Mouse (Mus musculus) megakaryocyte-erythroid progenitor cell, adult 5-6 weeks (primary cell): ENCODE measurements at regions not wholly inside any gene's neighbourhood (a gene's known extent, or its start where the extent isn't known, plus 50 kb on each side); places are given as distances from the start of the nearest gene placed in this dataset.

Experiments
- ATAC-seq: replicated peaks from 2 replicates; pipeline ENCODE4 v1.8.0; 2016; ENCODE audit warnings: mild to moderate bottlenecking, inconsistent platforms; ENCODE audit not compliant: severe bottlenecking, poor library complexity, low FRiP score, low TSS enrichment

DNA sequence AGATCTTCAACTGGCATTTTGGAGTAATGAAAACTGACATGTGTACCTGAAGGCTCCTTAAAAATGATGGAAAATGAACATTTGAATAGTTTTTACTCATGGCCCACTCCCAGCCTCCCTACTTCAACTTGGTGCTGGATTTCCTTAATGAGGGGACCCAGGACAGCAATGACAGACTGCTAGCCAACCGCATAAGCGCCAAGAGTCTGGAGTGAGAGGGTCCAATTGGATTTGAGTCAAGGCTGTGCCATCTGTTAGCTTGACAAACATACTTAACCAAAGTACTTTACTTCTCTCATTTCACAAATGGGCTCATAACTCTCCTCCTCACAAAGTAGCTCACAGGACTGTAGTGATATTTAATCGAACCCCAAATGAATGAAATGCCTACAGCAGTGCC, 158.2 kb upstream of the Tmpo start:
- no peak for ATAC-seq

DNA sequence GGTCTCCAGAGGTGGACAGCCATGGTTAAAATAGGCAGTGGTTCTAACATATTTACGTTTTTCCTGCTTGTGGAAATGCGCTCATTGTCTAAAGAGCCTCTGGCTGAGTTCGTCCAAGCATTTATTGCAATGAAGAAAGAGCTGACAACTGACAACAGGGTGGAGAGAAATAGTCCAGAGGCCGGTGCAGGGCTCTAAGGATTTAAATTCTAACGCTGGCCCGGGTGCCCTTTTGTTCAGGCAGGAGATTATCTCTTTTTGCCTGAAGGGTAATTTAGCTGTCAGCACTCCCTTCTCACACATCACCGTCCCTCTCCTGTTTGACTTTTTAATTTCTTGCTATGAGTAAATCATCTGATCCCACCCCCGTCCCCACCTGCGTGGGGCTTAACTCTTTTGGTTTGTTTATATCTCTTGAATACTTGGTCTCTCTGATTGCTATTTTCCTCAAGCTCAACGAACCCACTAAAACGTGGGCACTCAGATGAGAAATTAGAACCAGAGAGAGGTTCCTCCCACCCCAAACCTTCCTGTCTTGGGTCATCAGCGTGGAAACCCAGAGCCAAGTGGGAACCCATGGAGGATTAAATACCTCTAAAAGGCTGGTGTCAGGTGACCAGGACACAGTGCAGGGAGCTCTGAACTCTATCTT, 145.7 kb upstream of the Tmpo start:
- no peak for ATAC-seq

DNA sequence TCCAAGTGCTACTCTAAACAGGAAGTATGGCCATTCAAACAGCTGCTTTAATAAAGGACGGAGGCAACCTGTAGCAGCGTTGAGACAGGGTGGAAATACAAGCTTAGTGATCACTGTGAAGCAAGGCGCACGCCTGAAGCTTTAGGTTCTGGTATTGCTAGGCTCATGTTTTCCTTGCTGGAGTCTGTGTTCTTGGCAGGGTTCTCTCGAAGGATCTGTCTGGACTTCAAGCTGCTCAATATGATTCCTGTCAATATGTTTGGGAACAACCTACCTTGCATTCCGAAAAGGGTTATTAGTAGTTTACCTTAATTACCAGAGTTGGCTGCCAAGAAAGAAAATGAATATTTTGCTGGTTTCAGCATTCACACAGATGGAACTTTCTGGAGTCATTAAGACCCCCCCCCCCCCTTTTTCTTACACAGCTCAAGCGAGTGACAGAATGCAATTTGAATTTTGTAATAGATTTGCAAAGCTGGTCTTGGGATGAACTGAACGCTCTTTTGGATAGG, 145.1 kb upstream of the Tmpo start:
- no peak for ATAC-seq

DNA sequence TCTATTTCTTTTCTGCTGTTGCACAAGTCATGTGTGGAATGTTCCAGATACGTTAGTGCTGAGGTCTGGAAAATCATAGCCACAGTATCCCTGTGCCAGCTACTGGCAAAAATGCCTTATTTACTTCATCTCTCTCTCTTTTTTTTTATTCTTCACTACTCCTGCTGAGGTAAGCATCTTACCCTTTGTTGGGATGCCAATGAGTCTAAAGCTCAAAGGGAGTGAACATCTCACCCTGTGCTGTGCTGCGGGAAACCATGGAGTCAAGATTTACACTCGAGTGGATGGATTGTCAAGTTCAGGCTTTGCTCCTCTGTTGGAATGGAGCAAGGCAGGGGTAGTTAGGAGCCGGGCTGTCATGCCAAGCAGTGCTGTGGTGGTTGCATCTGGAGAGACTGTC, 140.1 kb upstream of the Tmpo start:
- no peak for ATAC-seq

DNA sequence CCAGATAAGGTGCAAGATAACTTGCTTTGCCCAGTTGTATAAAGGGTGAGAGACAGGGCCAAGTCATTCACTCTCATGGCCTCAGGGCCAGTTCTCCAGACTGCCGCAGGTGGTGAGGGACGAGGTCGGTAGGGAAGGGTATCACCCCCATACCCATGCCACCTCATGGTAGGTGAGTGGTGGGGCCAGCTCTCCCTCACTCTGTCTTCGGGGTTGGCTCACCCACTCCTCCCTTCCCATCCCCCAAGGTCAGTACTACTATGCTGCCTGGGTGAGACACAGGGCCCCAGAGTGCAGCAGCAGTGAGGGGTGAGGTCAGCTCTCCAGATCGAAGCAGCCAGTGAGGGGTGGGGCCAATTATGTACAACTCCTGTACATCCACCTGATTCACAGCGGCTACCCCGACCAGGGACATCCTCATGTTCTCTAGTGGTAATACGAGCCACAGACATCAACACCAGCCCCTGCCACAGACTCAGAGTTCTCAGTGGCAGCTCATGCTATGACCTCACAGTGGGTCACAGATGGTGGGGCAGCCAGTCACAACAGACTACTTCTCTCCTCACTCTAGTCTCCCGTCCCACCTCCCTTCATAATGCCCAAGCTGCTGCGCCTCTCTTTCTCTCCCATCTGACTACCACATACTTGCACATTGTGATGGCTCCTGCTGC, 138.5 kb upstream of the Tmpo start:
- ATAC-seq: no peak

DNA sequence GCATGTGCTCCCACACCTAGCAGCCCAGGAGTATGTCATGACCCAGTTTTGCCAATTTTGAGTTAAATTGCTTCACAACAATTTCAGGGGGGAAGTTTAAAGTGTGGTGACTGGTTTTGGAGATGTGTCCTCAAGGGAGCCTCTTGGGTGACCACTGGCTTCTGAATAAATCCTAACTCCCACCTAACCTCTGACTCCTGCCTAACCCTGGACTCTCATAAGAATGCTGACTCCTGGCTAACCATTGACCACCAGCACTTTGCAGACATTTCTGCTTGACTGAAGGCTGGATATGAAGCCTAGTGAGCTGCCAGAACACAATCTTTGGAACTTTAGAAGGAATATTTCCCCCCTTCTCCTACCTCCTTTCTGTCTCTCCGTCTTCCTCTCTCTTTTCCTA, 133.3 kb upstream of the Tmpo start:
- ATAC-seq: no peak

DNA sequence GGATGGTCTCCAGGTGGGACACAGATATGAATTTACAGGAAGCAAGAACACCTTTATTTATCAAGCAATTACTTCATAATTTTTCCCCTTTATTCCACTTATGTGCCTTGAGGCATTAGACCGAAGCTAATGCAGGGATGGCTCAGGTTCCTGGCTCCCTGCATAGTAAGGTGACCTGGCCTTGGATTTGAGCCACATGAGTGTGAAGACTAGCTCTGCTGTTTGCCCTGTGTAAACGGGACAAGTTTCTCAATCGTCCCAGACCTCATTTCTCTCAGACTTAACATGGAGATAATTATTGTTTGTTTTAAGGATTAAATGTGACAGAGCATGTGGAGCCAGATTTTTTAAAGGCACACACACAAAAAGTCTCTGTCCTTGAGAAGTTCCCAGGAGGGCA, 132.2 kb upstream of the Tmpo start:
- ATAC-seq: no peak

DNA sequence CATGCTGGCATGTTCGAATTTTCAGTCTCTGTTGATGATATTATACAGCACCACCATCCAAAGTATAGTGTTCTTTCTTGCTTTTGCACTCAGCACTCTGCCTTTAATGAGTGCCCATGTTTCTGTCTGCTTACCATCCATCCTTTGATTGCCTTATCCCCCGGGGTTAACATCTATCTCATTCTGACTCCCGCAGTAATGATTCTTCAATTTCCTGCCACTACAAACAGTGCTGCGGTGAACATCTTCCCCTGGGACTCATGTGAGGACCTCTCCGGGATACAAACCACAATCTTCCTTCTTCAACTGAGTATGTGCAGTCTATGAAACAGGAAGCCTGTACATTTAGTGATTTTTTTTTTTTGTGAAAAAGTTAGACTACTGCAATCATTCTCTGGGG, 131.8 kb upstream of the Tmpo start:
- no peak for ATAC-seq

DNA sequence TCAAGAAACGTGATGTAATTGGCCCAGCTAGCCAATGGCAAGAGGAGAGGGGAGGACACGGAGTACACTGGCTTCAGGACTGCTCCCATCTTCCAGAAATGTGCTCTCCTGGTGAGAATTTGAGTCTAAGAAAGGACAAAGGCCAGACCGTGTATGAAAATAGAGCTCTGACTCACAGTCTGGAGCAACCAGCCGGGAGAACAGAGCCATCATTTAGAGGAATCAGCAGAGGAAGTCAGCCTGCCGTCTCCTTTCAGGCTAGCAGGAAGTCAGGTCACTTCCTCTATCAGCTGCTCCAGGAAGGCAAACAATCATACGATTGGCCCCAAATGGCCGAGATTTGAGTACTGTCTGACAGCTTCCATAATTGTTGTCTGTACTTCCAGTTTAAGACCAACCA, 119.0 kb upstream of the Tmpo start:
- ATAC-seq: no peak

DNA sequence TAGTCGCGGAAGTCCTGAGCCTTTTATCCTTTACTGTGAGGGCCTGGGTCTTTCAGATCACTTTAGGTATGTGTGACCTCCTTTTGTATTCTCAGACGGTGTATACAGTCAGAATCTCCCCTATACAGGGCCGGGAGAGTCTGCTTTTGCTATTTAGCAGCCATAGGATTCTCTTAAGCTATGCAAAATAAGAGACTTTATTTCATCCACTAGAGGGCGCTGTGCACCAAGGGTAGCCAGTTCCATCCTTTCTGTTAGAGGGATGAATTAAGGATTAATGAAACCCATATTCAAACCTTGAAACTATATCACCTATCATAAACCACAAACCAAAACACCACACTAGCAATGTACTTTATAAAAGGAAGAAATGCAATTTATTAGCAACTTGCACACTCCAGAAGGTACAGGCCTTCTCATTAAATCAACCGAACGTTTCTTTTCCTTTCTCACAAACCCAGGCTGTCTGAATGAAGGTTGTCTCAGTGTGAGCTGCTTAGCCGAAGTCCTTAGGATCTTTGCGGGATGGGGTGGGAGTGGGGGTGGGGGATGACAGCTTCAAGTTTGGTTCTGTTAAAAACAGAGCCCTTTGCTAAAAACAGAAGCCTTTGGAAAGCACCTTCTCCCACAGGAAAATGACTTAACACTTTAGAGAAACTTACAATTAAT, 116.8 kb upstream of the Tmpo start:
- no peak for ATAC-seq

DNA sequence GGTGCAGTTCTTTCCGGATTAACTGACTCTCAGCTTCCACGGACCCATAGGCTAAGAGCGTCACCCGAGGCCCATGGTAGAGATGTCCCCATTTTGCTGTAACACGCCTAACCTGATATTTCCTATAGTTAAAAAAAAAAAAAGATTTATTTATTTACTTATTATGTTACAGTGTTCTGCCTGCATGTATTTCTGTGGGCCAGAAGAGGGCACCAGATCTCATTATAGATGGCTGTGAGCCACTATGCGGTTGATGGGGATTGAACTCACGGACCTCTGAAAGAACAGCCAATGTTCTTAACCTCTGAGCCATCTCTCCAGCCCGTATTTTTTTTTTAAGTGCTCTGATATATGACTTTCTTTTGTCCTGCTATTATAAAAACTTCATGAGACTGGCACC, 114.2 kb upstream of the Tmpo start:
- ATAC-seq: no peak

DNA sequence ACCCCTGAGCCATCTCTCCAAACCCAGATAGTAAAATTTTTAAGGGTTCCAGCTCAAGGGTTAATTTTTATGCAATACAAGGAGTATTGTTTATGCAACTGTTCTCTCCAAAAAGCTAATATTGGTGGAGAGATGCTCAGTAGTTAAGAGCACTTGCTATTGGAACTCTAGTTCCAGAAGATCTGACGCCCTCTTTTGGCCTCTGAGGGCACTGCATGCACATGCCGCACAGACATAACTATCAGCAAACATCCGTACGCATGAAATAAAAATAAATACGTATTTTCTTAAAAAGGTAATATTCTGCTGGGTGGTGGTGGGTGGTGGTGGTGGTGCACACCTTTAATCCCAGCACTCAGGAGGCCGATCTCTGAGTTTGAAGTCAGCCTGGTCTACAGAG, 112.1 kb upstream of the Tmpo start:
- no peak for ATAC-seq

DNA sequence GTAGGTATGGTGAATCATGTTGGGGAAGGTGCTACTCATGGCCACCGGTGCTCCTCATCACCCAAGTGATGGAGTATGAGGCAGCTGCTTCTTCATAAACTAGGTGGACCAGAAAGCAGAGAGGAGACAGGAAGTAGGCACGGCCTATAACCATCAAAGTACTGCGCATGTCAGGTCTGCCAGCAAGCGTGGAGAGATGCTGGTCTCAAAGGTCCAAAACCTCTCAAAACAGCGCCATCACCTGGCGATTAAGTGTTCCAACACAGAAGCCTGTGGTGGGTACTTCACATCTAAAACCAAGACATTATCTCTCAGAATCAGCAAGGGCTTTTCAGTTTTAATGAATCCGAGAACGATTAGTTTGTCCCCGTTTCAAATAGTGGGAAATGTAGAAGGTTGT, 103.1 kb upstream of the Tmpo start:
- no peak for ATAC-seq

DNA sequence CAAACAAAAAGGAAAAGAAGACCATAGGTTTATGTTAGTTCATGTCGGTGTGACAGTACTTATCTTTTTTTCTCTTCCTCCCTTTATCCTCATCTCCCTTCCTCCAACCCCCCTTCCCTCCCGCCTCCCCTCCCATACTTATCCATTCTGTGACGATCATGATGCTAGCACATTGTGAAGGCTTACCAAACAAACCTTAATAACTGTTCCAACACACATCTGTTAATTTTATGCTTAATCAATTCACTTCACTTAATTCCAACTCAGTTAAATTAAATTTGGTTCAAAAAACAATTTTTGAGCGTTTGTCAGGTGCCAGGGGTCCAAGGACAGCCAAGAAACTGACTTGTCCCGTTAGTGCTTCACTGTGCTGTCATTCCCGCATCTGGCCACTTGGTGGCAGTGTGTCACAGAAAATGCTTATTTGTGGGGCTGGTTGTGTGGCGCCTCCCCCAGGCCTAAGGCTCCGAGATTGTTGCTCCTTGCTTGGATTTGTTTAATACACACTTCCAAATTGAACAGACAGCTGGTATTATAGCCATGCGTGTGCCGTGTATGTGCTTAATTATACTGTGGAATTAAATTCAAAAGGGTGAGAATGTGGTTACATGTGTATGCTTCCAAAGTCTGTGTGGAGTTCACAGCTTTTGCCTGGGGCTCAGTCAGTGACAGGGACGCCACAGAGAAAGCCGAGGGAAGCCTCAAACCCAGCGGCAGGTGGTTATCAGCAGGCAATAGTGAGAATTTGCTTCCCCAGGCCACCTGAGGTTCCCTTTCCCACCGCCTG, 90.0 kb upstream of the Tmpo start:
- ATAC-seq: peak; percentile 82

DNA sequence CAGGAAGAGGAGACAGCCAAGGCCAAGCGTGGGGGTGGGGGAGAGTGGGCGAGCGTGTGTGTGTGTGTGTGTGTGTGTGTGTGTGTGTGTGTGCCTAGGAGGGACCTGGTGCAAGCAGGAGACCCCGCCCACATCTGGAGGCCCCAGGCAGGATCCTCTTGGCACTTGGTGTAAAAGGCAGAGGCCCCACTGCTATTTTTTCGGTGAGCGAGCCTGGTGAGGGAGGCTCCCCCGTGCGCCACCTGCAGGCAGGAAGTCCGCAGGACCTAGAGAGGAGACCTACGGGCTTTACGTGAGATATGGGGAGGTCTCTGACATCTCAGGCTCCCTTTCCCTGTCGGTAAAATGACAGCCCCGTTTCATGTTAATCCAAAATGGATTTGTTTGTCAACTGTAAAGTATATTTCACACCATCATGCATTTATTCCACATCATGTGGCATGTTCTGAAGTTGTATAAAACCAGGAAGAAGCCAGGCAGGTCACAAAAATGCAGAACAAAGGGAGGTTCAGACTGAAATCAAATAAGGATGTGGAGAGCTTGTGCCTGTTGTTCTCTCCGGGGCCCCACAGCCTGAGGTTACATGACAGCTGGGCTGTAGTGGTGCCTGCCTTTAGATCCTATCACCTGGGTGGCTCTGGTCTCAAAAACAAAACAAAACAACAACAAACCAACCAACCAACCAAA, 89.3 kb upstream of the Tmpo start:
- ATAC-seq: peak; percentile 97

DNA sequence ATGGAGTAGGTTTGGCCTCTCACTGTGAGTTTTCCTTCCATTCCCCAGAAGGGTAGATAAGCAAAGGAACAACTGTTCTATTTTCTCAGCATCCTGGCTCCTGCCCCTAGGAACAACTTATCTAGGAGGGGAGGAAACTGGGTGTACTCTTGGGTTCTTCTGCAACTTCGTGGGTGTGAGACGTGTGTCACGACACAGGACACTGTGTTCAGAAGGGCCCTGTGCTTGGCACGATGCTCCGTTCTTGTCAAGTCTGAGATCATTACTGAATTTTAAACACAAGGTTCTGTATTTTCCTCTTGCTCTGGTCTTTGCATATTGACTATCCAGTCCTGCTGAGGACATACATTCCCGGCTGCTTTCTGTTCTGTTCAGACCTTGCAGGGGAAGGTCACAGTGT, 86.8 kb upstream of the Tmpo start:
- no peak for ATAC-seq

DNA sequence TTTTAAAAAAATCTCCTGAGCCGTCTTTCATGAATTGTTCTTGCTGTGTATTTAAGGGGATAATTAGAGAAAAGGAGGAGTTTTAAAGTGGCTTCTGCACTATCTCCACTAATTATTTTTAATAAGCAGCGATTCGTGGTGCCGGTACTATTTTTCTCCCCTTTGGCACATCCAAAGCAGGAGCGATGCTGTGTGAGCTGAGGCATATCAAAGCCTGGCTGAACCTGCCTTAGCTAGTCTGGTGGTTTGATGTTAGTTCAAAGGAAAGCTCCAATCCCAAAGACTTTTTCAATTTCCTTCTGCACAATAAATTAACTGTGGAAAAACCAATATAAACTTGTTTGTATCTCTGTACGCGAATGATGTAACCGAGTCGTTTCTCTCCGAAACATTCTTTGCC, 79.3 kb upstream of the Tmpo start:
- no peak for ATAC-seq

DNA sequence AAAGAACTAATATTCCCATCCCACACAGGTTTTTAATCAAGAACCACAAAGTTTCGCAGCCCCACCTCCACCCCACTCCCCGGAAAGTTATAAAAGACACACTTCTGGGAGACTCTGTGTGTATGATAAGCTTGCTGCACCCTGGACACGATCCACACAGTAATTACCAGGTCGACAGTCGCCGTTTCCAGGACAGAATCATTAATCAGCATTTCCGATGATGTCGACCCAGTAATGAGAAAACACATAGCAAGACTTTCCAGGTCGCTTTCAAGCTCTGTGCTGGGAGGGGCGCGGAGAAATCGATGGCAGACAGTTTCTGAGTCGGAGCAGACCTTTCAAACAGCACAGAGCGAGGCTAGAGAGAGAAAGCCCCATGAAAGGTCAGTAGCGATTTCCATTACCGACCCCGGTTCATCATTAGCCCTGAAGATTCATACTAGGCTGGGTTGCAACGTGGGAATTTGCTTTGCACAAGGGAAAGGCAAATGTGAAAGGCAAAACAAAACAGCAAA, 68.6 kb upstream of the Tmpo start:
- no peak for ATAC-seq

DNA sequence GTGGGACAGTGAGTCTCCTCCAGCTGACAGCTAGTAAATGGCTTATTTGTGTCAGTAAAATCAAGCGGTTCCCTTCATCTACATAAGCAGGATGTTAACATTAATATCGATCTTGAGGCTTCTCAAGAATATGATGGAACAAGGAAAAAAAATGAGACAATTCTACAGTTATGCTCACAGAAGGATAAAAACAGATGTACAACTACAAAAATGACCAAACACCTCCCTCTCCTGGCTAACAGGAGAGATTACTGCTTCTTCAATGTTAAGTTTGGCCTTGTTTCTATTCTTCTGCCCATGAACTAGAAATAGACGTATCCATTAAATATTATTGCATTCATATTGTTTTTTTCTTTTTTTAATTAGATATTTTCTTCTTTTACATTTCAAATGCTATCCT, 63.2 kb upstream of the Tmpo start:
- no peak for ATAC-seq
